Mouse (Mus musculus) lung, embryonic 14.5 days (tissue): Measurements from ENCODE around the gene Casp9. TPM values are rescaled to one million over a fixed set of nuclear protein-coding genes. Genes with fewer than 3 reads are reported as not detected.

Source experiments
- ATAC-seq: fragments of 200-750 bp; cut with Nextera tagmentation; 2 replicates; pipeline ENCODE4 v1.8.0; 2017; ENCODE audit warnings: mild to moderate bottlenecking, moderate TSS enrichment, moderate library complexity; ENCODE audit not compliant: insufficient read depth
- DNase-seq: peaks from one replicate; pipeline ENCODE4 v3.0.0-alpha.2; 2015
- H3K27ac ChIP-seq: fragments of 300-500 bp; sonication (generic); 2 replicates; pipeline ENCODE4 v1.5.1; 2014; ENCODE audit warnings: low read depth, mild to moderate bottlenecking, moderate library complexity
- H3K27me3 ChIP-seq: fragments of 300-500 bp; sonication (generic); 2 replicates; pipeline ENCODE4 v1.6.1; 2014; ENCODE audit warnings: low read length, control low read depth; ENCODE audit not compliant: insufficient read depth
- H3K36me3 ChIP-seq: fragments of 300-500 bp; sonication (generic); 2 replicates; pipeline ENCODE4 v1.6.1; 2014; ENCODE audit warnings: control low read depth; ENCODE audit not compliant: insufficient read depth
- H3K4me1 ChIP-seq: fragments of 300-500 bp; sonication (generic); 2 replicates; pipeline ENCODE4 v1.6.1; 2014; ENCODE audit warnings: antibody characterized with exemption, control low read depth; ENCODE audit not compliant: insufficient read depth
- H3K4me2 ChIP-seq: fragments of 300-500 bp; sonication (generic); 2 replicates; pipeline ENCODE4 v1.6.1; 2014; ENCODE audit warnings: mild to moderate bottlenecking
- H3K4me3 ChIP-seq: fragments of 300-500 bp; sonication (generic); 2 replicates; pipeline ENCODE4 v1.5.1; 2014; ENCODE audit warnings: low read depth, low read length
- H3K9ac ChIP-seq: fragments of 300-500 bp; sonication (generic); 2 replicates; pipeline ENCODE4 v1.6.1; 2014
- H3K9me3 ChIP-seq: fragments of 300-500 bp; sonication (generic); 2 replicates; pipeline ENCODE4 v1.6.1; 2016; ENCODE audit warnings: low read depth, low read length, control low read depth
- CTCF ChIP-seq: IDR thresholded peaks from 2 replicates; pipeline ENCODE4 v1.5.1; 2016; ENCODE audit warnings: antibody characterized with exemption, low read depth
- WGBS: fragments of 180-500 bp; shearing (Covaris S2); extraction: QIAGEN DNeasy Blood & Tissue Kit; methylation state at CpG from one replicate; pipeline ENCODE4 v1.1.7; 2014; 5-methylcytosine and 5-hydroxymethylcytosine counted together
- polyA plus RNA-seq: library from polyadenylated mRNA; unstranded; fragments of >200 nt; fragmentation: Nextera tagmentation; extraction: Ambion mirVana; gene quantifications from 2 replicates; pipeline ENCODE4 v1.2.1, GENCODE M21; 2014

The Casp9 gene
- polyA plus RNA-seq, 1 experiment from 2014 or later, result 22.3 TPM

- ATAC-seq, result no peak
- Histone ChIP-seq H3K4me1 (no peaks in the 10 kb centered on the region), H3K27ac (no peak overlapping the region), H3K27me3 (no peaks in the 10 kb centered on the region), H3K4me3 (no peak overlapping the region), H3K9me3 (no peaks in the 10 kb centered on the region), H3K9ac (no peak overlapping the region), H3K36me3 (peaks cover 44% of the 10 kb centered on the region), H3K4me2 (no peak overlapping the region)
- 90% methylated on average over 4 of the region's 4 CpGs for WGBS
- DNase-seq, result no peak
- TF ChIP-seq CTCF, result no peak
Observed at GRCm38 (mm10) chr4:141804105-141804504, 10.7 kb downstream of the Casp9 start.

DNA sequence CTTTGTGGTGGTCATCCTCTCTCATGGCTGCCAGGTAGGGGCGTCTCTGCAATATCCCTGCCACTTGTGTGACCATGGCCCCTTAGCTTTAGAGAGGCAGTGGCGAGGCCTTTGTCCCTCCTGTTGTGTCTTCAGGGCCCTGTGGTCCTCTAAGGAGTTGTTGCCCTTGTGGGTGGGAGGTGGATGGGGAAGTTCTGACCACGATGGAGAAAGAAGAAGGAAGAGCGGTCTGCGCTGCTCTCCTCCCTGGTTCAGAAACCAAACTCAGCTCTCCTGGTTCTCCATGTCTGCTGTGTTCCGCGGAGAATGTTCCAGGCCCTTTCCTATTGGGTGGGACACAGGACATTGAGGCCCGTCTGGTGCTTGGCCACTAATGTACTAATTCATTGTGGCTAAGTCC lies 12.5 kb downstream of the Casp9 start:
- Histone ChIP-seq H3K9ac (no peak overlapping the region), H3K27ac (no peak overlapping the region), H3K36me3 (peaks cover 60% of the 10 kb centered on the region), H3K27me3 (no peaks in the 10 kb centered on the region), H3K4me2 (no peak overlapping the region), H3K4me1 (no peaks in the 10 kb centered on the region), H3K4me3 (no peak overlapping the region), H3K9me3 (no peaks in the 10 kb centered on the region)
- TF ChIP-seq CTCF, result no peak
- WGBS, result 94% methylated on average over 8 of the region's 8 CpGs
- DNase-seq (no peak), ATAC-seq (no peak)

DNA sequence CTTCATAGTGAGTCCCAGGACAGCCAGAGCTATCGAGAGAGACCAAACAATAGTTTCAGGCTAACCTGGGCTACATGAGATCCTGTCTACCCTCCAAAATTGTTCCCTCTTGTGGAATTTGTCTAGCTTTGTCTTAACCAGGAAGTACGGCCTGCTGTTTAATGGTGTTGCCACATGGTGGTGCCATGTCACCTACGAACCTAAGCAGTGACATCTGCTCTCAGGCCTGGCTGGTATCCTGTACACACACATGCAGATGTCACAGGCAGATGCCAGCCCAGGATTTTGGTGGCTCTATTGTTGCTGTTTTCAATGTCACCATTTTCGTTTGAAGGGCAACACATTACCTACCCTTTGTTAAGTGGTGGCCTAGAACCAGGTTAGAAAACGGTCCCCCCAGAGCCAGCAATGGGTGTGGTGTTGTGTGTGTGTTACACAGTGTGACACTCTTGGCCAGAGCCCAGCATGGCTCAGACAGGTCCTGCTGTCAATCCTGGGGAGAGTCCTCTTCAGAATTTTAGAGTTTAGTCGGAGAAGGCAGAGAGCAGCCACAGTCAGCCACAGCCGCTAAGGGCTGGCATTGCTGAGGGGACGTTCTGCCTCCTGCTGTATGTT lies 16.5 kb downstream of the Casp9 start:
- TF ChIP-seq CTCF, result peak; percentile 71
- no peaks in the 10 kb centered on the region for H3K27me3 ChIP-seq
- H3K36me3 ChIP-seq, result peaks cover 89% of the 10 kb centered on the region
- H3K9me3 ChIP-seq, result no peaks in the 10 kb centered on the region
- ATAC-seq (no peak; the same call in 1 of the 2 replicates), DNase-seq (peak; percentile 75)
- no peak overlapping the region for H3K4me2 ChIP-seq
- H3K27ac ChIP-seq, result no peak overlapping the region
- no peaks in the 10 kb centered on the region for H3K4me1 ChIP-seq
- no peak overlapping the region for H3K4me3 ChIP-seq
- no peak overlapping the region for H3K9ac ChIP-seq
- 77% methylated on average over 8 of the region's 8 CpGs for WGBS

- TF ChIP-seq CTCF, result no peak
- no peaks in the 10 kb centered on the region for H3K9me3 ChIP-seq
- peaks cover 87% of the 10 kb centered on the region for H3K36me3 ChIP-seq
- no peaks in the 10 kb centered on the region for H3K4me1 ChIP-seq
- no peak overlapping the region for H3K4me2 ChIP-seq
- DNase-seq, result no peak
- H3K27ac ChIP-seq, result no peak overlapping the region
- no peak overlapping the region for H3K4me3 ChIP-seq
- H3K27me3 ChIP-seq, result no peaks in the 10 kb centered on the region
- no peak for ATAC-seq
- no peak overlapping the region for H3K9ac ChIP-seq
- 88% methylated on average over 2 of the region's 2 CpGs for WGBS
Observed at GRCm38 (mm10) chr4:141810975-141811374, 17.6 kb downstream of the Casp9 start.

DNA sequence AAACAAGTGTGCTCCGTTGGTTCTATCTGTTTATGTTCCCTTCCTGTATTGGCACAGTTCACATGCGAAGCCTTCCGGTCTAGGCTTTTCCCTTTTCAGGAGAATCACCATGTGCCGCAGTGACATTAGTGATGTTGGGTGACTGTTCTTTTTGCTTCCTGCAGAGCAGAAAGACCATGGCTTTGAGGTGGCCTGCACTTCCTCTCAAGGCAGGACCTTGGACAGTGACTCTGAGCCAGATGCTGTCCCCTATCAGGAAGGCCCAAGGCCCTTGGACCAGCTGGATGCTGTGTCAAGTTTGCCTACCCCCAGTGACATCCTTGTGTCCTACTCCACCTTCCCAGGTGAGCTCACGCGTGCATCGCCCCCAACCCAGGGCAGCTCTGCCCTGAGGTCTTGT lies 18.0 kb downstream of the Casp9 start:
- H3K36me3 ChIP-seq, result peaks cover 83% of the 10 kb centered on the region
- DNase-seq, result peak; percentile 42
- no peak for ATAC-seq

DNA sequence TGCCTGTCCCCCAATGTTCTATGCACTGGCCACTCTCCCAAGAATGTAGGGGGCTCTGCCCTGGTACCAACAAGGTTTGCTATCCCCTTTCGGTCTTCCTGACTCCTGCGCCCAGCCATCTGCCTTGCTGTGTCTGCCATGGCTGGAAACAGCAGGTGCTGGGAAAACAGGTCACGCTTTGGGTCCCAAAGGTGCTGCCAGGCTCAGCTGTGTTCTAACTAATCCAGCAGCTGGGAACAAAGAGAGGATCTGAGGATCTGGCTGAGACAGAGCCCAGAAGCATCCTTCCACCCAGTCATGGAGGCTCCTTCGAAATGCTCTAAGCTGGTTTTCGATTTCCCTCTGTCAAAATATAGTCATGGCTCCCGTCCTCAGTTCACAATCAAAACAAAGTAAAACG lies 22.9 kb downstream of the Casp9 start:
- Histone ChIP-seq H3K4me2 (no peak overlapping the region), H3K4me3 (no peak overlapping the region), H3K27me3 (no peaks in the 10 kb centered on the region), H3K9ac (no peak overlapping the region), H3K4me1 (no peaks in the 10 kb centered on the region), H3K9me3 (no peaks in the 10 kb centered on the region), H3K36me3 (peaks cover 40% of the 10 kb centered on the region), H3K27ac (no peak overlapping the region)
- WGBS, result 84% methylated on average over 7 of the region's 7 CpGs
- no peak for TF ChIP-seq CTCF
- ATAC-seq (no peak), DNase-seq (no peak)

More for the DNA sequence above, 18.0 kb downstream of the Casp9 start:
- WGBS, result 96% methylated on average over 7 of the region's 7 CpGs
- TF ChIP-seq CTCF, result no peak
- Histone ChIP-seq H3K27me3 (no peaks in the 10 kb centered on the region), H3K4me2 (no peak overlapping the region), H3K27ac (no peak overlapping the region), H3K9me3 (no peaks in the 10 kb centered on the region), H3K4me1 (no peaks in the 10 kb centered on the region), H3K4me3 (no peak overlapping the region), H3K9ac (no peak overlapping the region)

DNA sequence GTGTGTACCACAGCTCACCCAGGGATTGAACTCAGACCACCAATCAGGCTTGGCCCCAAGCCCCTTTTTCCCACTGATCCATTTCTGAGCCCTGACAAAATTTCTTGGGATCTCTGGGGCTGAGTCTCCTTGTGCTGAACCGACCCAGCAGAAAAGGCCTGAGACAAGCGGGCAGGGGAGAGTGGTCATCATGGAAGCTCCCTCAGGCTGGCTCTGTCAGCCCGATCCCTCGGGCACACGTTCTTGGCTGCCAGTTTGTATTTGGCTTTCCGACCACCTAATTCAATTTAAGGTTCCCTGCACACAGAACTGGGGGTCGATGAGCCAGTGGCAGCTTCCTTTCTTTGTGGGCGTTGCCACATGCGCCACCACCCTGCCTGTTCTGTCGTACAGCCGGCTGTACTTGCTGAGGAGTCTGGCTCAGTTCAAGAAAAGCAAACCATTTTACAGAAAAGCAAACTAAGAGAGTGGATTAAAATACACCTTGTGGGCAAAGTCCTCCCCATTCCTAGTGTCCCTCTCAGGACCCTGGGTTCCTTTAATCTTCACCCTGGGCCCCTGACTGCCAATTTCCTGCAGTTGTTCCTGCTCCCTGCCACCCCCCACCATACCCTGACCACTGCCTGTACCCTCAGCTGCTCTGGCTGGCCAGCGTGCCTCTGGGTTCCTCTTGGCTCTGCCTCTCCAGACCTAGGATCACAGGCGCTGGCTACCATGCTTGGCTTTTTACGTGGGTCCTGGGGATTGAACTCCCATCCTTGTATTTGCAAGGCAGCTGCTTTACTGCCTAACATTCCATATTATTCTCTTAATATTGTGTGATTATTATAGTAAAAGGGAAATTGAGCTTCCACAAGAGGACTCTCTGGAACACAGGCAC lies 23.6 kb downstream of the Casp9 start:
- H3K27me3 ChIP-seq, result no peaks in the 10 kb centered on the region
- peaks cover 32% of the 10 kb centered on the region for H3K36me3 ChIP-seq
- H3K4me1 ChIP-seq, result no peaks in the 10 kb centered on the region
- no peak for DNase-seq
- no peak overlapping the region for H3K27ac ChIP-seq
- ATAC-seq, result no peak
- no peak overlapping the region for H3K9ac ChIP-seq
- no peak overlapping the region for H3K4me2 ChIP-seq
- no peaks in the 10 kb centered on the region for H3K9me3 ChIP-seq
- WGBS, result 71% methylated on average over 14 of the region's 14 CpGs
- H3K4me3 ChIP-seq, result no peak overlapping the region
- TF ChIP-seq CTCF, result no peak
